Mouse (Mus musculus): ENCODE results near the gene Adipoq.

DNA sequence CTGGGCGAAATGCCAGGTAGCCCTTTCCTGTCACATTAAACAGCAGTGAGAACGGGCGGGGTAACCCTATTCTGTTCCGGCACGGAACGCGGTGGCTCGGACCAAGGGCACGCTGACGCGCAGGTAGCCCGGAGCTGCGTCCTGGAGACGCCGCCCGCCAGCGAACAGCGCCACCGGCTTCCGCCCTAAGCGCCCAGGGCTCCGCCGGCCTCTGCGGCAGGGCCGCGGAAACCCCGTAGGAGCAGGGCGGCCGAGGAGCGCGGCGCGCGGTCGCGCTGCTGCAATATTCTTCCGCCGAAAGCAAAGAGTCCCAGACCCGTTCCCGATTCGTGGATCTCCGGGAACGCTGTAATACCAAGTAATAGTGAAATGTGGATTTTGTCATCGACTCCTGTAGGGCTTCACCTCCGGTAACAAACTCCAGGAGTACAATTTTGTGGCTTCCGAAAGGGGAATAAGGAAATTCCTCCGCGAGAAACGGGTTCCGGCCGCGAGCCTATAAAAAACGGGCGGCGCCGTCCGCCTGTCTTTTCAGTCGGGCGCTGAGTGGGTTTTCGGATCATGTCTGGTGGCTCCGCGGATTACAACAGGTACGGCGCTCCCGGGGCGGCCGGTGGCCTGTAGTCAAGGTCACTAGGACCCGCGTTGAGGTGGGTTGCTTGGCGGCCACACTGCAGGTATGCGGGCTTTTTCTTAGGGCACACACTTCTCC is 38.9 kb upstream of the Adipoq start, which contains the start of gene Eif4a2:
- TF ChIP-seq POLR2A (IDR thresholded peaks at IDR 0.05; ENCODE audit: extremely low read depth, insufficient read depth, low read length) = peak; percentile 97
- 0 out of 2 replicates have a peak, but pooled peaks have one; percentile 2 for TF ChIP-seq CTCF (IDR thresholded peaks at IDR 0.05; ENCODE audit: low read depth, low read length)
